17 mouse cellular contexts compared by ENCODE assay signal in the genomic region with DNA sequence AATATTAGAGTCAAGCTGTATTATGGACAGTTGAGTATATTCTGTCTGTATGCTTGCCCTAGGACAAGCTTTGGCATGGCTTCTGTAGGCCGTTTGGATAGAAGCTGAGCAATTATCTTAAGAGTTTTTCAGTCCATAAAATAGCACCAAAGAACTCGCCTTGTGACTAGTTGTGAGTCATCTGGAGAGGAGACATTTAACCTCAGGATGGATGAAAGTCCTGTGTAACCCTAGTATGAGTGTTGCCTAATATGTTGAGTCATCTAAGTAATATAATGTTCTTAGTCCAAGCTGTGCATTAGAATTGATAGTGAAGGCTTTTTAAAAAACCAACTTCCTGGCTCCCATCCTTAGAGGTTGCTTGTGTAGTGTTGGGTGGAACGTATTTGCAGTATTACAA. TPM values are rescaled to one million over a fixed set of nuclear protein-coding genes. Genes with fewer than 3 reads are reported as not detected.
A peak's percentile ranks its signal among the peaks of the same experiment; 100 is the strongest.
DNase-seq lines count a peak whose midpoint lies in the region; ATAC-seq and TF ChIP-seq lines count a peak whose summit lies in the region.
"Had no signal": no experiment of that assay in that cellular context is flagged by ENCODE, and none has a peak within 500 bp of the region (broad histone marks: within the 10 kb centered on the region; RNA-seq: fewer than 3 reads in every experiment).

No protein-coding gene starts in this region.

- H3K9me3 ChIP-seq in MEL (replicated peaks; ENCODE audit: insufficient read depth, low read length), result no peaks in the 10 kb centered on the region
- H3K9me3 ChIP-seq: heart, embryonic 10.5 days; limb, embryonic 15.5 days; neural tube, embryonic 12.5 days had no signal

- peaks cover 0 to 4% of the 10 kb centered on the region in 2 experiments; a peak in 2 of 4 replicates for H3K36me3 ChIP-seq in MEL (ENCODE audit: control insufficient read depth in 1 of 2, insufficient read depth in 2 of 2, low read length in 2 of 2)
- H3K36me3 ChIP-seq: heart, embryonic 10.5 days; limb, embryonic 15.5 days; neural tube, embryonic 12.5 days had no signal

- no peak for TF ChIP-seq RAD21 in MEL (IDR thresholded peaks at IDR 0.05; ENCODE audit: low read depth, low read length)

- H3K27me3 ChIP-seq in MEL (ENCODE audit: control insufficient read depth in 1 of 2, insufficient read depth in 2 of 2, low read length in 2 of 2), result no peaks in the 10 kb centered on the region
- H3K27me3 ChIP-seq: neural tube, embryonic 12.5 days had no signal

- H3K27ac ChIP-seq in MEL (ENCODE audit: control insufficient read depth, low read depth, low read length), result no peak overlapping the region
- H3K27ac ChIP-seq in layer of hippocampus, adult 2 months, result no peak overlapping the region
- H3K27ac ChIP-seq: heart, embryonic 10.5 days; hindbrain, postnatal 0 days; limb, embryonic 15.5 days; neural tube, embryonic 12.5 days had no signal

- DNase-seq in 3T3-L1 (ENCODE audit: low read depth, low spot score), result peak; percentile 78
- peak; percentile 11 for DNase-seq in MEL (ENCODE audit: low read depth, low spot score)
- peak; percentile 40 for DNase-seq in fibroblast of lung, adult 2 months (ENCODE audit: low read depth)
- no peak for DNase-seq in layer of hippocampus, adult 2 months (ENCODE audit: low spot score in 2 of 2)
- DNase-seq in kidney, adult 11 months, result no peak
- no peak for DNase-seq in thymus, postnatal 25 days
- DNase-seq in urinary bladder, postnatal 4 days (ENCODE audit: low spot score in 2 of 2), result no peak
- DNase-seq: adrenal gland, postnatal 36 days; cerebellum, postnatal 25 days; gastrocnemius, postnatal 14 days; heart, postnatal 14 days; lung, adult 18-20 months had no signal

- ATAC-seq in megakaryocyte progenitor cell, adult 5-6 weeks (replicated peaks; ENCODE audit: poor library complexity), result peak; percentile 83
- ATAC-seq: hindbrain, postnatal 0 days had no signal

- H3K4me3 ChIP-seq in MEL (ENCODE audit: control insufficient read depth in 1 of 2, insufficient read depth in 1 of 2, low read depth in 2 of 2, low read length in 2 of 2), result no peak overlapping the region
- H3K4me3 ChIP-seq in layer of hippocampus, adult 2 months, result no peak overlapping the region
- H3K4me3 ChIP-seq: heart, embryonic 10.5 days; limb, embryonic 15.5 days; neural tube, embryonic 12.5 days had no signal

- H3K9ac ChIP-seq in MEL (ENCODE audit: control insufficient read depth, low read depth, low read length, poor library complexity, severe bottlenecking), result no peak overlapping the region
- H3K9ac ChIP-seq: limb, embryonic 15.5 days; neural tube, embryonic 12.5 days had no signal

- TF ChIP-seq CTCF in MEL (IDR thresholded peaks at IDR 0.05 in 2 of 3, conservative IDR thresholded peaks at IDR 0.05 in 1 of 3; ENCODE audit: control insufficient read depth in 1 of 3, insufficient read depth in 1 of 3, low read depth in 2 of 3, low read length in 3 of 3, poor library complexity in 1 of 3, severe bottlenecking in 1 of 3), result no peak
- TF ChIP-seq CTCF in layer of hippocampus, adult 2 months (conservative IDR thresholded peaks at IDR 0.05), result no peak

- H3K4me1 ChIP-seq in MEL (ENCODE audit: control insufficient read depth in 1 of 2, insufficient read depth in 2 of 2, low read length in 2 of 2), result peaks cover 0 to 6% of the 10 kb centered on the region in 2 experiments; a peak in 3 of 4 replicates
- H3K4me1 ChIP-seq: heart, embryonic 10.5 days; limb, embryonic 15.5 days; neural tube, embryonic 12.5 days had no signal

- peaks cover 3% of the 10 kb centered on the region for H3K79me2 ChIP-seq in MEL (ENCODE audit: control insufficient read depth, insufficient read depth, low read length, poor library complexity)

- TF ChIP-seq POLR2A in MEL (IDR thresholded peaks at IDR 0.05; ENCODE audit: control insufficient read depth in 1 of 2, insufficient read depth in 1 of 2, low read depth in 1 of 2, low read length in 2 of 2, poor library complexity in 1 of 2), result no peak

- no peak for TF ChIP-seq EP300 in MEL (IDR thresholded peaks at IDR 0.05; ENCODE audit: low read depth in 1 of 2, low read length in 2 of 2)

TF ChIP-seq in MEL, 35 proteins besides CTCF, POLR2A, EP300 and RAD21:
- TF ChIP-seq MYB (IDR thresholded peaks at IDR 0.05; ENCODE audit: low read depth, low read length) (no peak), POLR2AphosphoS5 (IDR thresholded peaks at IDR 0.05; ENCODE audit: borderline replicate concordance, low read depth, low read length) (no peak), GATA1 (IDR thresholded peaks at IDR 0.05; ENCODE audit: low read depth, low read length) (no peak), ETS1 (IDR thresholded peaks at IDR 0.05; ENCODE audit: low read depth, low read length) (no peak), SIN3A (IDR thresholded peaks at IDR 0.05; ENCODE audit: low read length) (no peak), ZMIZ1 (IDR thresholded peaks at IDR 0.05; ENCODE audit: low read depth, low read length) (no peak), TCF12 (IDR thresholded peaks at IDR 0.05; ENCODE audit: low read depth, low read length) (no peak), RCOR1 (IDR thresholded peaks at IDR 0.05; ENCODE audit: low read depth, low read length) (no peak), MXI1 (IDR thresholded peaks at IDR 0.05; ENCODE audit: low read depth, low read length) (no peak), NRF1 (IDR thresholded peaks at IDR 0.05; ENCODE audit: insufficient read depth, low read depth, low read length, poor library complexity, severe bottlenecking) (no peak), USF1 (IDR thresholded peaks at IDR 0.05; ENCODE audit: low read depth, low read length) (no peak), HCFC1 (IDR thresholded peaks at IDR 0.05; ENCODE audit: low read depth, low read length) (no peak), ZNF384 (IDR thresholded peaks at IDR 0.05; ENCODE audit: low read depth, low read length) (no peak), MAFK (IDR thresholded peaks at IDR 0.05; ENCODE audit: borderline replicate concordance, low read depth, low read length) (no peak), TBP (IDR thresholded peaks at IDR 0.05; ENCODE audit: low read depth, low read length) (no peak), ZKSCAN1 (IDR thresholded peaks at IDR 0.05; ENCODE audit: low read depth, low read length) (no peak), TAL1 (IDR thresholded peaks at IDR 0.05; ENCODE audit: low read length) (no peak), JUND (IDR thresholded peaks at IDR 0.05; ENCODE audit: low read depth, low read length) (no peak), CHD1 (IDR thresholded peaks at IDR 0.05; ENCODE audit: low read depth, low read length) (no peak), E2F4 (IDR thresholded peaks at IDR 0.05; ENCODE audit: borderline replicate concordance, low read depth, low read length) (no peak)

RNA-seq across cellular contexts. Expression of a gene that starts 5.4 kb away (rescaled TPM):
- total RNA-seq in MEL (2012; rRNA removed), result 7.1 and 7.2 TPM in 2 replicates
- 1 to 10 TPM in 1 of 2 experiments, not detected in 1; 4.4 TPM for polyA plus RNA-seq in MEL (2012; ENCODE audit: insufficient read depth in 1 of 2, insufficient read length in 2 of 2, low read depth in 1 of 2, low replicate concordance in 2 of 2, missing spikeins in 1 of 2)
- 29.2 and 36.5 TPM in 2 replicates for total RNA-seq in megakaryocyte progenitor cell, adult 5-6 weeks (2015)
- 3.7 and 9.2 TPM in 2 replicates for total RNA-seq in megakaryocyte progenitor cell, adult 5-6 weeks (2017)
- total RNA-seq in layer of hippocampus, adult 2 months (2021), result 10 to 100 TPM; 15.4 to 15.7 TPM

Comparison
In these comparisons a context has a peak if more than half of its experiments do, and no peak if none do; other contexts are left out.
1. DNase-seq: peak in 3T3-L1 (single experiment), MEL (single experiment) and fibroblast of lung, adult 2 months (single experiment); none in layer of hippocampus, adult 2 months (0 of 2), kidney, adult 11 months (single experiment), thymus, postnatal 25 days (single experiment) and urinary bladder, postnatal 4 days (0 of 2).